In genomic region chr4:148662168-148662965, GRCm38 (mm10) we compare ENCODE assay signal across 8 mouse cellular contexts. TPM values are rescaled to one million over a fixed set of nuclear protein-coding genes. Genes with fewer than 3 reads are reported as not detected.
DNase-seq lines count a peak whose midpoint lies in the region; ATAC-seq lines count a peak whose summit lies in the region.

No protein-coding gene starts in this region.

- H3K9ac ChIP-seq in intestine, embryonic 14.5 days (ENCODE audit: low read length), result no peak overlapping the region

- peak; percentile 45; the same call in 1 of the 2 replicates for ATAC-seq in intestine, embryonic 14.5 days (replicated peaks; ENCODE audit: low FRiP score, low TSS enrichment, low read depth)

- H3K27ac ChIP-seq in intestine, embryonic 14.5 days (ENCODE audit: low read depth), result no peak overlapping the region
- H3K27ac ChIP-seq in midbrain, embryonic 10.5 days (replicated peaks), result no peak overlapping the region

- DNase-seq in heart, adult 11 months, result peak; percentile 95
- no peak for DNase-seq in heart, postnatal 25 days (ENCODE audit: low spot score)
- peak; percentile 72 to 78 for DNase-seq in cerebellum, postnatal 36 days
- peak; percentile 68 to 75 for DNase-seq in gastrocnemius, adult 8-10 months (ENCODE audit: low spot score in 2 of 2)
- peak; percentile 94 for DNase-seq in intestine, embryonic 14.5 days (ENCODE audit: low spot score)
- DNase-seq in left cerebral cortex, postnatal 4 days, result peak; percentile 78
- DNase-seq in midbrain, embryonic 10.5 days (ENCODE audit: low spot score), result peak; percentile 83
- peak; percentile 66 to 84 for DNase-seq in spleen, postnatal 10 days (ENCODE audit: low spot score in 2 of 2)

- no peaks in the 10 kb centered on the region for H3K4me1 ChIP-seq in intestine, embryonic 14.5 days (replicated peaks; ENCODE audit: control insufficient read depth, insufficient read depth, low read length)
- H3K4me1 ChIP-seq in midbrain, embryonic 10.5 days, result peaks cover 18% of the 10 kb centered on the region

- intact Hi-C loops in heart, postnatal 25 days (cut with DNase I), result no loop called here
- intact Hi-C loops in left cerebral cortex, postnatal 4 days (cut with DNase I), result no loop called here

- H3K9me3 ChIP-seq in intestine, embryonic 14.5 days (ENCODE audit: control insufficient read depth, low read length), result no peaks in the 10 kb centered on the region
- no peaks in the 10 kb centered on the region for H3K9me3 ChIP-seq in midbrain, embryonic 10.5 days (replicated peaks)

- no peaks in the 10 kb centered on the region for H3K36me3 ChIP-seq in intestine, embryonic 14.5 days (ENCODE audit: control insufficient read depth, insufficient read depth, low read length)
- no peaks in the 10 kb centered on the region for H3K36me3 ChIP-seq in midbrain, embryonic 10.5 days

- H3K4me2 ChIP-seq in intestine, embryonic 14.5 days (ENCODE audit: low read length), result peak overlapping the region; percentile 18; the same call in 1 of the 2 replicates

- H3K4me3 ChIP-seq in intestine, embryonic 14.5 days (ENCODE audit: low read depth, low read length), result no peak overlapping the region
- H3K4me3 ChIP-seq in midbrain, embryonic 10.5 days, result no peak overlapping the region; the same call in 1 of the 2 replicates

- 38% methylated on average over 21 of the region's 21 CpGs for WGBS in intestine, embryonic 14.5 days
- 44% methylated on average over 21 of the region's 21 CpGs for WGBS in midbrain, embryonic 10.5 days

- H3K27me3 ChIP-seq in intestine, embryonic 14.5 days (replicated peaks; ENCODE audit: control insufficient read depth, insufficient read depth, low read length), result no peaks in the 10 kb centered on the region
- H3K27me3 ChIP-seq in midbrain, embryonic 10.5 days (ENCODE audit: low read depth, poor library complexity, severe bottlenecking), result peaks cover 22% of the 10 kb centered on the region

RNA-seq across cellular contexts. Expression of gene Gm572, which starts 19.2 kb away (rescaled TPM):
- total RNA-seq in heart, postnatal 25 days (2021), result 1 to 10 TPM; 4.9 to 5.3 TPM
- total RNA-seq in gastrocnemius, adult 8-10 months (2022), result 1 to 10 TPM; 7.3 to 9.2 (median 8.8) TPM
- polyA plus RNA-seq in intestine, embryonic 14.5 days (2014; fragmentation: Nextera tagmentation; extraction: Ambion mirVana), result not detected in 2 replicates
- not detected for total RNA-seq in left cerebral cortex, postnatal 4 days (2021)
- polyA plus RNA-seq in midbrain, embryonic 10.5 days (2016; fragmentation: Nextera tagmentation; extraction: Ambion mirVana), result 0.09 TPM in 1 of 2 replicates, not detected in the other

RNA-seq across cellular contexts. Expression of gene Tardbp, which starts 35.5 kb away (rescaled TPM):
- total RNA-seq in heart, postnatal 25 days (2021), result 100 to 1,000 TPM; 123 to 135 TPM
- total RNA-seq in gastrocnemius, adult 8-10 months (2022), result 100 to 1,000 TPM; 116 to 129 (median 124) TPM
- polyA plus RNA-seq in intestine, embryonic 14.5 days (2014; fragmentation: Nextera tagmentation; extraction: Ambion mirVana), result 137 and 153 TPM in 2 replicates
- total RNA-seq in left cerebral cortex, postnatal 4 days (2021), result 100 to 1,000 TPM; 263 to 324 TPM
- 427 and 457 TPM in 2 replicates for polyA plus RNA-seq in midbrain, embryonic 10.5 days (2016; fragmentation: Nextera tagmentation; extraction: Ambion mirVana)

Comparison
In these comparisons a context has a peak if more than half of its experiments do, and no peak if none do; other contexts are left out.
1. RNA of gene Gm572, which starts 19.2 kb away (total RNA-seq): 7.3 to 9.2 TPM in gastrocnemius, adult 8-10 months and 4.9 to 5.3 TPM in heart, postnatal 25 days; not detected in left cerebral cortex, postnatal 4 days; every median in the first group is over 4 times any median in the second.